Mouse (Mus musculus): ENCODE results near the gene Vmn1r234. TPM values are rescaled to one million over a fixed set of nuclear protein-coding genes. Genes with fewer than 3 reads are reported as not detected.
"Not testable (repeated sequence)": the region's sequence is repeated elsewhere in the genome, so short reads cannot be mapped to it uniquely, and the experiment has no call there.

Vmn1r234 gene
- not detected for total RNA-seq (2022)

GRCm38 (mm10) chr17:21225787-21226186 is at the start of gene Vmn1r234:
Gene Vmn1r234 (plus strand): TSS chr17:21226087.
- no peak for DNase-seq (ENCODE audit: low spot score in 2 of 2)

- not testable (repeated sequence) for DNase-seq (ENCODE audit: low spot score in 2 of 2)
Measured at GRCm38 (mm10) chr17:21211081-21211480, 14.8 kb upstream of the Vmn1r234 start.

- no peak for DNase-seq (ENCODE audit: low spot score in 2 of 2)
Measured at GRCm38 (mm10) chr17:21231654-21232053, 5.8 kb downstream of the Vmn1r234 start.

- no peak for DNase-seq (ENCODE audit: low spot score in 2 of 2)
Measured at GRCm38 (mm10) chr17:21256111-21256510, 30.2 kb downstream of the Vmn1r234 start, which contains the start of gene Vmn1r235. Gene Vmn1r235 (plus strand): TSS chr17:21256411.

GRCm38 (mm10) chr17:21272103-21272502 is 46.2 kb downstream of the Vmn1r234 start:
- DNase-seq (ENCODE audit: low spot score in 2 of 2), result no peak

DNA sequence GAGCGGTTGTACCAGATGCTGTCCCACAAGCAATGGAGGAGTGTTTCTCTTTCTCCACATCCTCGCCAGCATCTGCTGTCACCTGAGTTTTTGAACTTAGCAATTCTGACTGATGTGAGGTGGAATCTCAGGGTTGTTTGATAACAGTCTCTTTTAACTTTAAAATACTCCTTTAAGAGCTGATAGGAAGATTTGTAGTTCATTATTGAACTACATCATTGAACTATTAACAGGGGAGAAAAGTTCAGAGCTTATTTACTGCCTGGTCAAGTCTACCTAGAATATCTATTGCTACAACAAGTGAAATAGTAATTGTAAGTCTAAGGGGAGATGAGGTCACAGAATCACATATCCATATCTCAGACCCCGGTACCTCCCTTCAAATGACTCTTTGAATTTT is 56.8 kb downstream of the Vmn1r234 start, which contains the start of gene Vmn1r236:
TSS of gene Vmn1r236 (plus strand) at position 301 of the 400 bp plus-strand sequence.
- DNase-seq (ENCODE audit: low spot score in 2 of 2), result no peak

DNA sequence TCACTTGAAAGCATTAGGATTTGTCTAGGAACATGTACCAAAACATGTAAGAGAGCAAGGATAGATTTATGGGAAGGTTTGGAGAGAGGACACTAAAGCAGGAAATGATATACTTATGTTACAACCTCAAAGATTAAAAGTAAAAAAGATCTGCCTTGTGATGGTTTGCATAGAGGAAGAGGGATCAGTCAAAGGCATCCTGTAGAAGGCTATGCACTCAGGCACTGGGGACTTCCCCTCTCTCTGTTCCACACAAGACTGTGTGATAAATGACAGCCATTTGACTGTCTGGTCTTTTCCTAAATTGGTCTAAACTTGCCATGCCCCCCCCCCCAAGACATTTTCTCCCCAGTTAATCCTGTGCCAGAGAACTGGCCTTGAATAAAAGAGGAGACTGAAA is 58.5 kb downstream of the Vmn1r234 start:
- DNase-seq (ENCODE audit: low spot score in 2 of 2), result no peak

Small RNAs within 50 kb of the gene (microRNA-seq; reads per million reads assigned to microRNA genes)
- not detected for gene Gm26384

Other genes starting within 250 kb of the Vmn1r234 start
- gene Vmn1r233, start 229.6 kb upstream of the Vmn1r234 start, total RNA-seq (2022), result not detected
- 1 to 10 TPM; 4.5 to 7.3 (median 5.5) TPM for gene Zfp160, start 217.2 kb upstream of the Vmn1r234 start, total RNA-seq (2022)
- not detected for gene Vmn1r235, start 30.3 kb downstream of the Vmn1r234 start, total RNA-seq (2022)
- not detected for gene Vmn1r236, start 56.9 kb downstream of the Vmn1r234 start, total RNA-seq (2022)
- not detected for gene Vmn1r237, start 85.8 kb downstream of the Vmn1r234 start, total RNA-seq (2022)
- 1 to 10 TPM in 1 of 4 experiments, under 1 TPM in 3; 0.80 to 1.5 (median 0.87) TPM for gene Zfp677, start 157.7 kb downstream of the Vmn1r234 start, total RNA-seq (2022)
- gene Zfp54, start 197.1 kb downstream of the Vmn1r234 start, total RNA-seq (2022), result 1 to 10 TPM in 2 of 4 experiments, under 1 TPM in 2; 0.77 to 1.9 (median 1.1) TPM
- gene Zfp51, start 224.3 kb downstream of the Vmn1r234 start, total RNA-seq (2022), result 10 to 100 TPM; 10.5 to 11.7 (median 10.9) TPM

All from gastrocnemius, adult 8-10 months (tissue).